20 mouse cellular contexts compared by ENCODE assay signal in genomic region chr2:92694797-92695196, GRCm38 (mm10).
DNase-seq lines count a peak whose midpoint lies in the region; ATAC-seq and TF ChIP-seq lines count a peak whose summit lies in the region.
"Had no signal": no experiment of that assay in that cellular context is flagged by ENCODE, and none has a peak within 500 bp of the region (broad histone marks: within the 10 kb centered on the region; RNA-seq: fewer than 3 reads in every experiment).

No protein-coding gene starts in this region.

- DNase-seq in layer of hippocampus, adult 2 months (ENCODE audit: low spot score in 2 of 2): no peak
- DNase-seq in layer of hippocampus, postnatal 25 days (ENCODE audit: extremely low spot score in 1 of 2, low spot score in 1 of 2): no peak
- DNase-seq in gastrocnemius, postnatal 14 days: no peak
- no peak for DNase-seq in cerebellum, adult 18-20 months
- DNase-seq: adrenal gland, adult 2 months; adrenal gland, postnatal 14 days; cerebellum, adult 11-12 months; cerebellum, adult 9-10 months; cerebellum, postnatal 14 days; forebrain, postnatal 0 days; gastrocnemius, postnatal 10 days; heart, adult 11 months had no signal

- intact Hi-C loops in gastrocnemius, postnatal 14 days (cut with DNase I; ENCODE audit: low total_unique reads): no loop called here

- peak overlapping the region; percentile 95; the same call in 1 of the 2 replicates for H3K27ac ChIP-seq in layer of hippocampus, adult 2 months
- peak overlapping the region; percentile 33; the same call in 1 of the 2 replicates for H3K27ac ChIP-seq in cortical plate, adult 2 months (ENCODE audit: insufficient read depth, low read length)
- H3K27ac ChIP-seq: embryonic facial prominence, embryonic 12.5 days; embryonic facial prominence, embryonic 15.5 days; hindbrain, embryonic 12.5 days; hindbrain, embryonic 15.5 days had no signal

- H3K4me1 ChIP-seq in cortical plate, adult 2 months (ENCODE audit: control insufficient read depth, insufficient read depth, low read length): peaks cover 22% of the 10 kb centered on the region
- H3K4me1 ChIP-seq: embryonic facial prominence, embryonic 12.5 days; embryonic facial prominence, embryonic 15.5 days had no signal

- TF ChIP-seq POLR2A in cortical plate, adult 2 months (IDR thresholded peaks at IDR 0.05; ENCODE audit: extremely low read depth, insufficient read depth, low read length): no peak

- H3K4me3 ChIP-seq in layer of hippocampus, adult 2 months: no peak overlapping the region
- H3K4me3 ChIP-seq in cortical plate, adult 2 months (ENCODE audit: insufficient read depth, low read length): no peak overlapping the region
- H3K4me3 ChIP-seq: embryonic facial prominence, embryonic 12.5 days; embryonic facial prominence, embryonic 15.5 days; hindbrain, embryonic 12.5 days; hindbrain, embryonic 15.5 days had no signal

- peak; percentile 73 for ATAC-seq in megakaryocyte progenitor cell, adult 5-6 weeks (replicated peaks; ENCODE audit: poor library complexity)
- ATAC-seq: CD4-positive, CD25-positive, alpha-beta regulatory T cell, adult 4 months; forebrain, embryonic 14.5 days; forebrain, postnatal 0 days had no signal

- TF ChIP-seq CTCF in layer of hippocampus, adult 2 months (conservative IDR thresholded peaks at IDR 0.05): no peak
- no peak for TF ChIP-seq CTCF in cortical plate, adult 2 months (IDR thresholded peaks at IDR 0.05; ENCODE audit: extremely low read depth, insufficient read depth, low read length)
